Mouse (Mus musculus) heart, adult 9 months (tissue): ENCODE measurements at regions not wholly inside any gene's neighbourhood (a gene's known extent, or its start where the extent isn't known, plus 50 kb on each side); places are given as distances from the start of the nearest gene placed in this dataset.

Experiments used
- DNase-seq, 2 experiments: peaks; one replicate each; pipeline ENCODE4 v3.0.0; 2022; ENCODE audit warnings: low spot score in 2 of 2

DNA sequence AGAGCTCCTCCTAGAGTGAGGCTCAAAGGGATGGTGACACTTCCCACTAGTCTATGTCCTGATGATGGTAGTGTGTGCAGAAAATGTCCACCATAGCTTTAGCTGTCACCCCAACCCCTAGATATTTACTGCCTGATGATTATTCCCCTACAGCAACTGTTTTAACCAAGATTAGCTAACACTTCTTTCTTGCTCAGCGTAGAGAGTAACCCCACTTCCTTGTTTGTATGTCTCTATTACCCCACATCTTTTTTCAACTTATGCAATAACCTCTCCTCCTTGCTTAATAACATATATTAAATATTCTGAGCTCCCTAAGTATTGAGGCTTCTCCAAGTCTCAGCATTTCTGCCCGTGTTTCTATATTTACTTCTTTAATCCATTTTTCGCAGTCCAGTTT is 404.2 kb upstream of the Cntn3 start:
- no peak for DNase-seq

DNA sequence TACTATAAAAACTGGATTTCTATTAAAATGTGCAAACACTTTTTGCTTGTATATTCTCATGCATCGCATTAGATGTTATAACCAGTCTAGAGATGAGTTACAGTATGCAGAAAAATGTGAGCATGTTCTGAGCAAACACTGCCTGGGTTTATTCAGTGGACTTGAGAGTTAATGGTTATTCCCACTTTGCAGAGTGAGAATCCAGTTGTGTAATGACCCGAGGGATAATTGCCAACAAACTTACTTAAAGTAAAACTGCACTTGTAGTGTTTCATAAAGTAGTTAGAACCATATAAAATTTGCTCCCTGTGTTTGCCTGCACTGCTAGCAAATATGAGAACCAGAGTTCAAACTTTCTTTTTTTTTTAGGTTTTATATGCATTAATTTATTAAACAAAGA is 450.4 kb upstream of the Cntn3 start:
- DNase-seq: no peak

DNA sequence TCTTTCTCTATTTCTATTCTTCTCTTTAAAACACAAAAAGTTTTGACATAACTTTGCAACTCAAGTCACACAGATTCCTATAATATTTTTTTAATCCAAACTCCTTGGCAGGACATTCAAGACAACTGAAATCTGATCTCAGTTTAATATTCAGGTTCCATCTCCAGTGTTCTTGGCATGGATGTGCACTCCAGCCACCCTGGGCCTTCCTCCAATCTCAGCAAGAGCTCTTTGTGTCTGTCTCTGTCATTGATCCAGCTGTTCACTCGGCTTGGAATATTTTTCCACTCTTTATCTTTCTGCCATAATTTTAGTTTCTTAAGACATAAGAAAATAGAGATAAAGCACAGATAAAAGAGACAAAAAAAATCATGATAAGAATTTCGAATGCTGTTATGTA is 451.1 kb upstream of the Cntn3 start:
- no peak for DNase-seq

DNA sequence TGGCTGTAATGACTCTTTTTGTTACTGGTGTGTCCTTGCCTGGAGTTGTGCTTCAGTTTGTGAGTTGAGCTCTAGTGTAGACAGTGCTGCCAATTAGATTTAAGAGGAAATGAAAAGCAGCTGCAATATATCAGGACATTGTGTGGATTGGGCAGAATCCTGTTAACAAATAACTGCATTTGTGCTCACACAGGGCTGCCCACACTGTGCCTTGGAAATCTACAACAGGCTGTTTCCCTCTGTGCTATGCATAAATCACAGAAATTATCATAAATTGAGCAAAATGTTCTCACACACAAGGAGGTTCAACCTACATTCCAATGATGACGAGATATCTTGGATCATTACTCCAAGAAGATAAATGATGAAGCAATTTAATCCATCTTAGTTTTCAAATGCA is 455.2 kb upstream of the Cntn3 start:
- DNase-seq: no peak

DNA sequence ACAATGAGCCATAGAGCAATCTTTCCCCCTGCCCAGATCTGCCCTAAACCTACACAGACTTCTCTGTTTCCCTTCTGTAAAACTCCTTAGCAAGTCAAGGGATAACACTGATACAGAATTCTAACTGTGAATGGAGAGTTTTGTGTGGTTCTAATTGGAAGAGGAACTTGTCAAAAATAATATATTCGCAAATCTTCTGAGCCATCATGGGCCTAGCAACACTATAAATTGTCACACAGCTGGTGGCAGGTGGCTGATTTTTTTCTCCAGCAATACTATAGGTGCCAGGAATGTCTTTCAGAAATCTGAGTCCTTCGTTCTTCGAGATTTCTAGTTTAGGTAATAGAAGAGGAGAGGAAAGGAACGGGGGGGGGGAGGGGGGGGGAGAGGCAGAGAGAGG is 460.5 kb upstream of the Cntn3 start:
- no peak for DNase-seq

DNA sequence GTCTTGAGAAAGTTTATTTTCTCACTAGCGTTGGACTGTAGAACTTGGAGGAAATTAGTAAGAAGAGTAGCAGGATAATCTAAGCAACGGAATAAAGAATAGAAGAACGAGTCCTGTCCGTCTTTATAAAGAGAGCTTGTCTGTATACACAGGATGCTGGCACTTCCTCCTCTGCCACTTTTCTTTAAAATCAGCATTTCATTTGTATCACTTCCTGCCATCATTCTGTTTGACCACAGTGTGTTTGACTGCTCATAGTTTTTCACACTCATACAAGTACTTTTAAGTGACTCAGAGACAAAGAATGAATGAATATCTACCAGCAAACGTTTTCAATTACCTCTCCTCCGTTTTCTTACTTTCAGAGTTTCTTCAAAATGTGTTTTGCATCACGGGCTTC is 461.0 kb upstream of the Cntn3 start:
- no peak for DNase-seq

DNA sequence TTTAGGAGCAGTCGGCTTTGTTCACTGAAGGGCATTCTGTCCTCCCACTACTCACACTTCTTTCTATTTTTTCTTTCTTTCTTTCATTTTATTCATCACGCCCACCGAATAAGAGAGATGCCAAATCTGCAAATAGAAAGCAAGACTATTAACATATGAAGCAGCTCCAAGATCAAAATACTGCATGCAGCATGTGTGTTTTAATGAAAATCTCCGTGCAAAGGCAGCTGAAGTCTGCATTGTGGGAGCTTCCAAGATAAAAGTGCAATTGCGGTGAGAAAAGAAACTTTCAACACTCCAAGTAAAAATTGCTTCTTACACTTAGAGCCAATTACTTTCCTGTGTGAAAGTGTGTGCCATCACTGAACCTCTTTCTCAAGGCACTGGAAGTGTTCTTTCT is 449.8 kb upstream of the Chl1 start:
- no peak for DNase-seq

DNA sequence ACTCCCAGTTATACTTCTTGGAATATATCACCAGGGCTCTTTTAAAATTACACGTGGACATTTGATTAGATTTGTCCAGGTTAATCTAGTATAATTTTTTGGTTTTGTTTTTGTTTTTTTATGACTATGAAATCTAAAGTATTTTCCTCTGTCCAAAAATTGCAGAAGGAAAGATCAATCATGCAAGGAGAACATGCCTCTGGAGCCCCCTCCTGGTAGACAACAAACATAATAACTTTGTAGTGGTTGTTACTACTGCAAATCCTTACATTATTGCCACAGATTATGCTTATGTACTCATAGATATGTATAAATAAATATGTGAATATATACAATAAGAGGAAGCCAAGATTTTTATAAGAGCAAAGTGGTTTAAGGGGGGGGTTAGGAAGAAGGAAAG is 404.2 kb upstream of the Chl1 start:
- DNase-seq: no peak

DNA sequence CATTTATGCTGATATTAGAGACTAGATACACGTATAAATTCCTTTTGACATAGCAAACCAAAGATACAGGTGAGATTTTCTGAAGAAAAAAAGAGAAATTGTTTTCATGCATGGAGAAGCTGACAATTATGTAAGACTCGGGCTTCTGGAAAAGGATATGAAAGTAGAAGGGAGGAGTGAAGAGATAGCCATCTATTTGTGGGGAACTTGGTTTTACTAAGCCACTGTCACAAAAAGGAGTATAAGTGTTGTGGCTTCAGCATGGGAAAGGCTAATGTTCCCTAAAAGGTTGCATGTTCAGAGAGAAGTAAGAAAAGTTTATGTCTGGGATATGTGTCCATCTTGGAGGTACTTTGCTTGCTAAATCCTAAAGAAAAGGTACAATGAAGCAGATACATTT is 390.8 kb upstream of the Chl1 start:
- DNase-seq: no peak

DNA sequence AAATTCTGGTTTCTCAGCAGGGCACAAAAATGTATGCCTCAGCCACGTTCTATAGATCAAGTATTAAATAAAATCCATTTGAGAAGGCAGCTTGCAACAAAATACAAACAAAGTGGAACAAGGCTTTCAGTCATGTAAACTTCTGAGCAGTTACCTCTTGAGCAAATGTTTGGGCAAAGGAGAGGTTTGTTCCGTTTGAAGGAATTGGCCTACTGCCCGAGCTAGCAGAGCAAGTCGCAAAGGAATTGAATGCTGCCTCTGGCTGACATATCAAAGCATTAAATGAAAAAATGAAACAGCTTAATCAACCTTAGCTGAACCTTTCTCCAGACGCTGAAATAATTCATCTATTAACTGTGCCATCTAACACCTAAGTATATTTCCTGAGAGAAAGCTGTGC is 369.5 kb upstream of the Chl1 start:
- DNase-seq: no peak

DNA sequence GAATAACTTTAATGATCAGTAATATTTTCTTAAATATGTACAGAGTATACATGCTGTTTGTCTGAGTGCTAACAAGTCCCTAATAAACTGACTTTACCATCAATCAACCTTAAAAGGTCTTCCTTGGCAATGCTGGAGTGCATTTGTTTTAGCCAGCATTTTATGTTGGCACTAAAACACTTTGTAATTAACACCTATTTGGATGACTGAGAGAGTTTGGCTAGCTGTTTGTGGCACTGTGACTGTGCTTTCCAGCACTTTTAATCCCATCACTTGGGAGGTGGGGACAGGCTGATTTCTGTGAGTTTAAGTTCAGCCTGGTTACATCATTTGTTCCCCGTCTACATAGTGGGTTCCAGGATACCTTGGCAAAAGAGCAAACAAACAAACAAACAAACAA is 332.5 kb upstream of the Chl1 start:
- DNase-seq: no peak

DNA sequence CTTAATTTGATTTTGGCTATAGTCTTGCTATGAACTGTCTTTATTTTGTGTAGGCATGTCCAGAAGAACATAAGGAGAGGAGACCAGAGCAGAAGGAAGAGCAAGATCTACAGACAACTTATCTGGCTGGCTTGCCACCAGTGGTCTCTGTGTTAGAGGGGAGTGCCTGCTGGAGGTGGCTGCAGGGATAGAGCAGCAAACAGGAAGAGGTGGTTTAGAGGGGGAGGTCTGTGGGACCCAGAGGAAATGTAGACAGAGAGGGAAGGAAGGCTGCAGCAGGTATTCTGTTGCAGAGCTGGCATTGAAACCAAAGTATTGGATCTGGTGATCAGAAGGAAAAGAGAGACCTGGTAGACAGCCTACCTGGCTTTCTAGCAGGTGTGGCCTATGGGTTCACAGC is 327.0 kb upstream of the Chl1 start:
- DNase-seq: no peak

DNA sequence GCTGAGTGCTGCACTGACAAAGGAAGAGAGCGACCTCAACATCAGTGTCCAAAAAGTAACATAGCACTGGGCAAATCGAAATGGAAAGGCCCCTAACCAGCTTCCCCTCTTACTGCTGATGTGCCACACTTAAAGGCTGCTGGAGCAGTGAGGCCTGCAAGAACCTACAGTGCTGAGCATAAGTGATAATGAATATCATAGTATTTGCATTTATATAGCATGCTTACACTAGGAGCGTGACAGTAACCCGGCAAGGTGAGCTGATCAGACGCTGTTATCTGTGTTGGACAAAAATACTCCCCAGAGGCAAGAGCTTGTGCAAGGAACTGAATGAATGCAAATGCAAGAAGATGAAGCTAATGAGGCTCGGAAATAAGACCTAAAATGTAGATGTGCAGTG is 313.5 kb upstream of the Chl1 start:
- DNase-seq: no peak

DNA sequence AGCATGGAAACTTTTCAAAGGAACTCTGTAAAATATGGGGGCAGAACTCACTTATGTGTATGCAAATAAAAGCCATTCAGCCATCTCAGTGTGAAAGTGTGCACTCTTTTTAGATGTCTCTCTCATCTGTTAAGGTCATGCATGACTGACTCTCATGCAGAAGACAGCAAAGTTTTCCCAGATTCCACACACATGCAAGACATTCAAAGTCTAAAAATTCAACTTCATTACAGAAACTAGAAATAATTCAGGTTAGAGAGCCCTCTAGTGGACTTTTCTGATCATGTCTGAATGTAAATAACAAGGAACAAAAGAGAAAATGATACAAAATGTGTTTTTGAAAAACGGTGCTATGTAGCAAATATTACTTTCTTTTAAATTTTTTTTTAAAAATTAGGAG is 308.8 kb upstream of the Chl1 start:
- no peak for DNase-seq

DNA sequence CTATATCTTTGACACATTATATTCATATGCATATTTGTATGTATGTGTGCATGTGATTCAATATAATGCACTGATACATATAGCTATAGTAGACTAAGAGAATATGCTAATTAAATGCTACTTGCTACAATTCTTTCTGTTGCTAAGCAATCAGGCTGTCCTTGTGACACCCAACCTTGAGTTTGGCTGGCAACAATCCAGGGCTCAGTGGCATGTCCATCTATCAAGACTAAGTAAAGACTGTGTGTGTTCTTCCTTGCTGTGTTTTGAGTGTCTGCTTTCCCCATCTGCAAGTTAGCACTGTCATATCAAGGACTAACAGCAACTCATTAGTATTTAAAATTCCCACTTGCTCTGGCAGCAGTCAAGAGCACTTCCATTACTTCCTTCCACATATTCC is 301.2 kb upstream of the Chl1 start:
- no peak for DNase-seq

DNA sequence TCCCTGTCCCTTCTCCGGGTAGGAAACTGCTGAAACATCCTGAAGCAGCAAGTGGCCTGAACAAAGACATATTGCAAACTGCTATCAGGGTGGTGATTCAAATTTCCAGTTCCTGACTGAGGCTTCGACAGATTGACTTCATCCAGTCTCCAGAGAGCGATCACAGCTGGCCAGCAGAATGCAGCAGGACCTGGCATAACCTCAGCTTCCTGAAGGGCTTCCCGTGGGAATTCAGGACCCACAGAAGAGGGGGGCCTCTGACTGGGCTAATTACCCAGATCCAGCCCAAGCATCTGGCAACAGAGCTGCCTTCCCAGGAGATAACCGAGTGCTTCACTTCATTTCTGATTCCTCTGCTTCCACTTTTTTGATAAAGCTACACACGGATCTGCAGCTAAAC is 297.2 kb upstream of the Chl1 start:
- DNase-seq: peak; percentile 1 to 18

DNA sequence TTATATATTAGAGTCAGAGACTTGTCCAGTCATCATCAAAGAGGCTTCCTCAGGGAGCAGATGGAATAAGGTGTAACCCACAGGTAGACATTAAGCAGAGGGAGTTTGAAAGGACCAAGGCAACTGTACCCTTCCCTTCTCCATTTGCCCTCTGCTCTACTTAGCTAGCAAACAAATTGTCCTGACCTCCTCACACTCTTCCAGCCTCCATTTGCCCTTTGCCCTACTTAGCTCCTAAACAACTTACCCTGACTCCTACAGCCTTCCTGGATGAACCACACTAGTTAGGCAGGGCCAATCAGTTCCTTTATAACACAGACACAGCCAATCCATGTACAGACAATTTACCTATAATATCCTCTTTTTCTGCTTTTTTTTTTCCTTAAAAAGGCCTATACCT is 273.5 kb upstream of the Chl1 start:
- no peak for DNase-seq

DNA sequence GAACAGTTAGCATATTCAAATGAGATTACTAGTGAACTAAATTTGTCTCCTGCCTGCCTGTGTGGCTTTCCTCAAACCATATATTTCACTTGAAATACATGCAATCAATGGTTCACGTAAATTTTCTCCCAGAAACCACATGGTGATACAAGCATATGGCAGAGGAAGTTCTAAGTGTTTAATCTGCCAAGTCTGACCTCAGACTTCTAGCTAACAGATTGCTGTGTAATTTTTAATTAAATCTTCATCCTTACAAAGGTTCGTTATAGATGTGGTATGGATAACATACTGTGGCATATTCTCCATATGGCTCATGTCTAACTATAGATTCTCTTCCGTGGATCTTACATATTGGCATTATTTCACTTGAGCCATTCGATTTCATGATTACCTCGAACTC is 241.4 kb upstream of the Chl1 start:
- DNase-seq: no peak

DNA sequence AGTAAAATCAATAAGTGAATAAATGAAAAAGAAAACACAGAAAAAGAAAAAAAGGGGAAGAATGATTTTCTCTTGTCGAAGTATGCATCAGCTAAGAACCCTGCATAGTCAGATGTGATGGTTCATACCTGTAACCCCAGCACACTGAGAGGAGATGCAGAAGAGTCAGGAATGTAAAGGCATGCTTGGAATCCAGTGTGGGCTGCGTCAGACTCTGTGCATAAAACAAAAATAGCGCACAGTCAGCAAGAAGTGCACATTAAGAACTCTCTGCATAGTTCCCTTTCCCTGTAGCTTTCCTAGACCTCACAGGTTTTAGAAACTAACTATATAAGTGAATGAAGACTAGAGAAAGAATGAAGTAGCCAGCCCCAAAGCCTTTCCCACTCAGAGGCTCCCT is 238.2 kb upstream of the Chl1 start:
- no peak for DNase-seq

DNA sequence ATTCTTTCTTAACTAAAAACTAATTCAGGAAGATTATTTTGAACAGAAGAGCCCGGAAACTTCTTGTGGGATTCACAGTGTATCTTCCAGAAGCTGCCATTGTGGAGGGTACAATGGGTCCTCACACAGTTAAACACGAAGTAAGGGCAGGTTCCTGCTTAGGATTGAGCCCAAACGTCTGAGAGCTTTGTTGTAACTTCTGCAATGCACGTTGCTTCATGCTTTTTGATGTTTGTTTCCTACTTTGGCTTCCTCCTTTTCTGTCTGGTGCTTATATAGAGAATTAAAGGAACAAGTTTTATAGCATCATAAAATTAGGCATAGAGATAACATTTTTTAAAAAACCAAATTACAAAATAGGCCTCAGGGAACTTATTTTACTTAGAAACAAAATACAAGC is 235.3 kb upstream of the Chl1 start:
- no peak for DNase-seq

DNA sequence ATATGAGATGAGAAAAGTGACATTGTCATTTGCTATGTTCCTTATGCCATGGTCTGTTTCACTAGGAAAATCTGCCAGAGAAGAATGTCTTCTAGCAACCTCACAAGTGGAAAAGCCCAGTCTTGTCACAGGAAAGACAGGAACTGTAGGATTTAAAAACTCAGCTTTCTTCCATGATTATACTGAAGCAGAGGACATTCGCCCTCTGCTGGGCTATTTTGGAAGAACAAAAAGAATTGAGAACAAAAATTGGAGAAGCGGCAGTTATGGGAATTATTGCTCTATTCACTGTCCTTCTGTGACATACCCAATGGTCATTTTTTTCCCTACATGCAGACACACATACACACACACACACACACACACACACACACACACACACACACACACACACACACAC is 234.9 kb upstream of the Chl1 start:
- DNase-seq: no peak

DNA sequence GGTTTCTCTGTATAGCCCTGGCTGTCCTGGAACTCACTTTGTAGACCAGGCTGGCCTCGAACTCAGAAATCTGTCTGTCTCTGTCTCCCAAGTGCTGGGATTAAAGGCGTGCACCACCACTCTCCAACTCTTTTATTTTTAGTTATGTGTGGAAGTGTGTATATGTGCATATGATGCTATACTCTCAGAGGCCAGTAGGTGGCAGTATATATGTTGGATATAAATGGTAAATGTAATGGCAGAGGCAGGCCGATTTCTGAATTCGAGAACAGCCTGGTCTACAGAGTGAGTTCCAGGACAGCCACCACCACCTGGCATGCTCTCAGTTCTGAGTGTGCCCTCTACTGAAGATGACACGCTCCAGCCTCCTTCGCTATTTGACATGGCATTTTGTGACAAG is 214.4 kb upstream of the Chl1 start:
- DNase-seq: no peak

DNA sequence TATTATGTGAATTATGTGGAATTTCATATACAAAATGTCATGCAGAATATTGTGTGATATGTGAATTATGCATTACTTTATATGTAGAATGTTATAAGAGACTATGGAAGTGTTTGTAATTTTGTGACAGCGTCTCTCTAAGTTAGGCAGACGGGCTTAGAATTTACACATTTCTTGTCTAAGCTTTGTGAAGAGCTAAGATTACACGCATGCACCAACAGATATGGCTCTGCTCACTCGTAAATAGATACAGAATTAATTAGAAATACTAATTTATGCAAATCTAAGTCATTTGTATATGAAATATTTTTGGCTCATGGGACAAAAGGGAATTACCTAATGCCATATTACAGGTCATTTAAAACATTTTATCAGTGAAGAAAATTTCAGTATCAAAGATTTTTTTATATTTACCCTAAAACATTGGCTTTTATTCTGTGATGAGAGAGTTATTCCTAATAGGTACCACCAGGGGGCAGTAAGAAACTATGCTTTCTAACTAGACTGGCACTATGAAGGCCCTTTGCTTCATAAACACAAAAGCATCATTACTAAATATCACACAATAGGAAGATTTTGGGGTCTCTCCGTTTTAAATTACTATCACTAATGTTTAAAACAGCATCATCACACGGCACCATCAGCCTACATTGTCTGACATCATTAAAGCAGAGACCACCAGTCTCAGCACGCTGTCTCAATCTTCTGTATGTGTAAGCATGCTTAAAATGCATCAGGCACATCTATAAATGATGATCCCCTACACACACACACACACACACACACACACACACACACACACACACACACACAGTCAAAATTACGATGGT is 203.8 kb upstream of the Chl1 start:
- no peak for DNase-seq

DNA sequence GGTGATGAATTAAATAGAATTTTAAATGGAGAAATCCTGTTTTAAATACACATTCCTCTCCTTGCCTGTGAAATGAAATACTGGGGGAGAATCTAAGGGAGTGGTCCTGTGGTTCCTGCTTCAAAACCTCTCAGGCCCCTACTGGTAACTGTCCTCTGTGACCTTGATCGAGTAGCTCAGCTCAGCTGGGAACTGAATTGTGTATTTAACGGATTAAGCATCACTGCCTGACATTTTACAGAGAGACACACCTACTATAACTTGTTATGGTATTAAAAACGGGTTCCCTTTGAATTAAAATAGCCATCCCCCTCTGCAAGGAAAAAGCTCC is 203.2 kb upstream of the Chl1 start:
- no peak for DNase-seq

DNA sequence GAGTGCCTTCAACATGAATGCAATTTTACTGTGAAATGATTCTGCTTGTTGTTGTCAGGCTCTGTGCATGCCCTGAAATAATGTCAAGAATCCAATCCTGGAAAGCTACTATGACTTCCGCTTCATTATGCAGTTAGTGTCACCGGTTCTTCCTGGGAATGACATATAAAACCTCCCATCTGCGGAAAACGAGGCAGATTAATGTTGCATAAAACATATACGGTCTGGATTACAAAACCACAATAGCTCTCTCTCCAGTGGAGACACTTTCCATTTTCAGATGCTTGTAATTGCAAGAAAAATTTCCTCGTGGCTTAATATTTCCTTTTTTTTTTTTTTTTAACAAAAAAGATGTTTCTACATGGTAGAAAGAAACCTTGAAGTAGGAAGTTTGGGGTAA is 198.2 kb upstream of the Chl1 start:
- DNase-seq: no peak
